Mouse (Mus musculus) intestine, embryonic 15.5 days (tissue): Measurements from ENCODE around the gene Dnajc14. TPM values are rescaled to one million over a fixed set of nuclear protein-coding genes. Genes with fewer than 3 reads are reported as not detected.
A peak's percentile ranks its signal among the peaks of the same experiment; 100 is the strongest.
"Not testable (repeated sequence)": the region's sequence is repeated elsewhere in the genome, so short reads cannot be mapped to it uniquely, and the experiment has no call there.

Source experiments
- ATAC-seq: fragments of 200-750 bp; cut with Nextera tagmentation; 2 replicates; pipeline ENCODE4 v1.8.0; 2017; ENCODE audit warnings: moderate TSS enrichment, moderate library complexity
- H3K27ac ChIP-seq: fragments of 300-500 bp; sonication (generic); 2 replicates; pipeline ENCODE4 v1.5.1; 2015; ENCODE audit warnings: mild to moderate bottlenecking, inconsistent platforms
- H3K27me3 ChIP-seq: fragments of 300-500 bp; sonication (generic); replicated peaks from 2 replicates; pipeline ENCODE4 v1.6.1; 2015; ENCODE audit warnings: inconsistent platforms
- H3K36me3 ChIP-seq: fragments of 300-500 bp; sonication (generic); 2 replicates; pipeline ENCODE4 v1.6.1; 2015; ENCODE audit warnings: inconsistent platforms
- H3K4me1 ChIP-seq: fragments of 300-500 bp; sonication (generic); replicated peaks from 2 replicates; pipeline ENCODE4 v1.6.1; 2015; ENCODE audit warnings: inconsistent platforms
- H3K4me2 ChIP-seq: fragments of 300-500 bp; sonication (generic); replicated peaks from 2 replicates; pipeline ENCODE4 v1.6.1; 2015; ENCODE audit warnings: mild to moderate bottlenecking, inconsistent platforms
- H3K4me3 ChIP-seq: fragments of 300-500 bp; sonication (generic); replicated peaks from 2 replicates; pipeline ENCODE4 v1.5.1; 2015; ENCODE audit warnings: inconsistent platforms
- H3K9ac ChIP-seq: fragments of 300-500 bp; sonication (generic); 2 replicates; pipeline ENCODE4 v1.6.1; 2015; ENCODE audit warnings: inconsistent platforms
- H3K9me3 ChIP-seq: fragments of 300-500 bp; sonication (generic); 2 replicates; pipeline ENCODE4 v1.6.1; 2016; ENCODE audit warnings: inconsistent platforms
- WGBS: fragments of 180-500 bp; shearing (Covaris S2); methylation state at CpG from one replicate; pipeline ENCODE4 v1.1.7; 2015; 5-methylcytosine and 5-hydroxymethylcytosine counted together
- polyA plus RNA-seq: library from polyadenylated mRNA; unstranded; fragments of >200 nt; fragmentation: Nextera tagmentation; extraction: Ambion mirVana; gene quantifications from 2 replicates; pipeline ENCODE4 v1.2.1, GENCODE M21; 2015

Dnajc14 gene
- polyA plus RNA-seq, 1 experiment from 2014 or later, result 47.6 TPM

GRCm38 (mm10) chr10:128823087-128823486 is 19.2 kb downstream of the Dnajc14 start:
- not testable (repeated sequence) for H3K27me3 ChIP-seq, H3K27ac ChIP-seq, H3K9ac ChIP-seq, H3K36me3 ChIP-seq, H3K4me1 ChIP-seq, H3K9me3 ChIP-seq, ATAC-seq
- H3K4me3 ChIP-seq, result peak overlapping the region; percentile 80
- 74% methylated on average over 4 of the region's 4 CpGs for WGBS
- H3K4me2 ChIP-seq, result peak overlapping the region; percentile 79

DNA sequence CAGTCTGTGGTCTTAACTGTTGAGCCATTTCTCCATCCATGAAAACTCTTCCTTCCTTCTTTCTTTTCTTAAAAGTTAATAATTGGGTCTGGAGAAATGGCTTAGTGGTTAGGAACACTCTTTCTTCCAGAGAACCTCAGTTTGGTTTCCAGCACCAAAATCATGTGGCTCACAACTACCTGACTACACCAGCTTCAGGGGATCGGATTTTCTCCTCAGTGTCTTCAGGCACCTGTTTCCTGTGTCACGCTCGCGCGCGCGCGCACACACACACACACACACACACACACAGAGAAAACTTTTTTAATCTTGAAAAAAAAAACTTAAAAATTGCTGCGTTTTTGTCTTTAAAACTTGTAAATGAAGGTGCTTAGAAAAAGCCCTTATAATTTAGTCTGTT is 20.0 kb downstream of the Dnajc14 start:
- Histone ChIP-seq H3K4me3 (no peak overlapping the region), H3K36me3 (peaks cover 5% of the 10 kb centered on the region; the same call in 1 of the 2 replicates), H3K9ac (no peak overlapping the region), H3K27me3 (no peaks in the 10 kb centered on the region), H3K4me1 (peaks cover 6% of the 10 kb centered on the region; the same call in 1 of the 2 replicates), H3K4me2 (no peak overlapping the region), H3K9me3 (no peaks in the 10 kb centered on the region), H3K27ac (no peak overlapping the region)
- 96% methylated on average over 9 of the region's 9 CpGs for WGBS
- ATAC-seq, result no peak

DNA sequence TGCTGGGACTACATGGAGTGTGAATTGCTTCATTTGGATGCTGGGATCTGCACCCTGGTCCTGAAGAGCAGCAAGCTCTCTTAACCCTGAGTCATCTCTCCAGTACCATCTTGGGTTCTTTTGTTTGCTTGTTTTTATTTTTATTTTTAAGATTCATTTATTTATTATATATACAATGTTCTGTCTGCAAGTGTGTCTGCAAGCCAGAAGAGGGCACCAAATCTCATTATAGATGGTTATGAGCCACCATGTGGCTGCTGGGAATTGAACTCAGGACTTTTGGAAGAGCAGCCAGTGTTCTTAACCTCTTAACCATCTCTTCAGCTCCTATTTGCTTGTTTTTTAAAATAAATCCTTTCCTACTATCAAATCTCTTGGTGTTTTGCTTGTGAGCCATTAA is 33.5 kb downstream of the Dnajc14 start:
- no peak overlapping the region for H3K4me2 ChIP-seq
- no peak for ATAC-seq
- H3K4me1 ChIP-seq, result no peaks in the 10 kb centered on the region
- no peak overlapping the region for H3K27ac ChIP-seq
- H3K36me3 ChIP-seq, result peaks cover 16% of the 10 kb centered on the region
- H3K9ac ChIP-seq, result no peak overlapping the region
- H3K9me3 ChIP-seq, result no peaks in the 10 kb centered on the region
- H3K4me3 ChIP-seq, result no peak overlapping the region
- no peaks in the 10 kb centered on the region for H3K27me3 ChIP-seq

GRCm38 (mm10) chr10:128839434-128839833 is 35.6 kb downstream of the Dnajc14 start:
- Histone ChIP-seq H3K4me1 (no peaks in the 10 kb centered on the region), H3K27ac (no peak overlapping the region), H3K9ac (no peak overlapping the region), H3K27me3 (no peaks in the 10 kb centered on the region), H3K36me3 (peaks cover 21% of the 10 kb centered on the region), H3K4me3 (no peak overlapping the region), H3K4me2 (no peak overlapping the region), H3K9me3 (no peaks in the 10 kb centered on the region)
- no peak for ATAC-seq

- Histone ChIP-seq H3K9me3 (no peaks in the 10 kb centered on the region), H3K36me3 (peaks cover 21% of the 10 kb centered on the region), H3K27ac (no peak overlapping the region), H3K4me3 (no peak overlapping the region), H3K4me2 (no peak overlapping the region), H3K27me3 (no peaks in the 10 kb centered on the region), H3K9ac (no peak overlapping the region), H3K4me1 (no peaks in the 10 kb centered on the region)
- no peak for ATAC-seq
Measured at GRCm38 (mm10) chr10:128840612-128841011, 36.8 kb downstream of the Dnajc14 start.

DNA sequence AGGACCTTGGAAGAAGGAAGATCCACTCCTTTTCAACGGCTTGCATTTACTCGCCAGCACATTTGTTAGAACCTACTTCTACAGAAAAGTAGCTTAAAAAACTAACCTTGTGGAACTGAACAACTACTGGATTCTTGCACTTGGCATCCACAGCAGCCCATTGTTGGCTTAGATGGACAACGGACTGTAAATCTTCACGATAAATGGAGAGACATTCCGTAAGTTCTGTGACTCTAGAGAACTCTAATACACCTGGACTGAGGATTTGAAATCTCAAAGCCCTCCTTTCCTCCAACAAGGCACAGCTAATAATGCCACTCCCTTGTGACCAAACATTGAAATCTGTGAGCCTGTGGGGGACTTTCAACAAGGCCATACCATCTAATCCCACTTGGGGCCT is 39.4 kb downstream of the Dnajc14 start:
- H3K9ac ChIP-seq, result no peak overlapping the region
- no peak for ATAC-seq
- H3K4me1 ChIP-seq, result no peaks in the 10 kb centered on the region
- no peak overlapping the region for H3K27ac ChIP-seq
- H3K36me3 ChIP-seq, result peaks cover 25% of the 10 kb centered on the region
- no peak overlapping the region for H3K4me3 ChIP-seq
- no peak overlapping the region for H3K4me2 ChIP-seq
- H3K27me3 ChIP-seq, result no peaks in the 10 kb centered on the region
- H3K9me3 ChIP-seq, result no peaks in the 10 kb centered on the region
- WGBS, result 87% methylated on average over 5 of the region's 5 CpGs

DNA sequence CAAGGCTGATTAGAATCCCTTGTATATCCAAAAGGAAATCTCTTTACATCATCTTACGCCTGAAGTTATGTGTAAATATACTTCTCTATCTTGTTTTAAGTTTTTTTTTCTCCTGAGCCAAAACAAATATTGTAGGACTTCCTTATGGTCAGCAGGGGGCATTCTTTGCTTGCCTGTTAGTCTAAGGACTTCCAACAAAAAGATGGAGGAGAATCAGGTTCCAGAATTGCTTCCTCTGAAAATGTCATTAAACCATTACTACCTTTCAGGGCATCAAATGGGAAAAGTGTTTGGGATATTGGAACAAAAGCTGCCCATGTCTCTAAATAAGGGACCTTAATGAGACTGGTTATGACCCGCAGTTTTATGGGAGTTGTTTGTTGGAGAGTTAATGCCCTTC is 41.7 kb downstream of the Dnajc14 start:
- no peak for ATAC-seq
- H3K9ac ChIP-seq, result no peak overlapping the region
- no peak overlapping the region for H3K27ac ChIP-seq
- no peak overlapping the region for H3K4me3 ChIP-seq
- 58% methylated on average over 2 of the region's 2 CpGs for WGBS
- peaks cover 23% of the 10 kb centered on the region for H3K36me3 ChIP-seq
- no peaks in the 10 kb centered on the region for H3K4me1 ChIP-seq
- H3K4me2 ChIP-seq, result no peak overlapping the region
- H3K9me3 ChIP-seq, result no peaks in the 10 kb centered on the region
- no peaks in the 10 kb centered on the region for H3K27me3 ChIP-seq

DNA sequence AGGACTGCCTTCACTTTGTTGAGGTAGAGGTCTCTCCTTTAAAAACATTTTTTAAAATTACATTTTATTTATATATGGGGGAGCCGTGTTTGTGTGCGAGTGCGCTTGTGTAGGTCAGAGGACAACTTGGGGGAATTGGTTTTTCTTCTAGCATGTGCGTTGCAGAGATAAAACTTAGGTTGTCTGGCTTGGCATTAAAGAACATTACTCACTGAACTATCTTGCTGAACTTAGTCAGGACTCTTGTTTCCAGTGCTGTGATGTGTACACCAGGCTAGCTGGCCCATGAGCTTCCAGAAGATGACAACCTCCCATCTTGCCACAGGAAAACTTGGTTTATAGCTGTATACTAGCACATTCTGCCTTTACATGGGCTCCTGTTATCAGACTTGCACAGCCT is 42.8 kb downstream of the Dnajc14 start:
- Histone ChIP-seq H3K4me1 (no peaks in the 10 kb centered on the region), H3K9ac (no peak overlapping the region), H3K9me3 (no peaks in the 10 kb centered on the region), H3K27me3 (no peaks in the 10 kb centered on the region), H3K36me3 (peaks cover 17% of the 10 kb centered on the region), H3K4me3 (no peak overlapping the region), H3K27ac (no peak overlapping the region), H3K4me2 (no peak overlapping the region)
- WGBS, result 91% methylated on average over 4 of the region's 4 CpGs
- ATAC-seq, result no peak

DNA sequence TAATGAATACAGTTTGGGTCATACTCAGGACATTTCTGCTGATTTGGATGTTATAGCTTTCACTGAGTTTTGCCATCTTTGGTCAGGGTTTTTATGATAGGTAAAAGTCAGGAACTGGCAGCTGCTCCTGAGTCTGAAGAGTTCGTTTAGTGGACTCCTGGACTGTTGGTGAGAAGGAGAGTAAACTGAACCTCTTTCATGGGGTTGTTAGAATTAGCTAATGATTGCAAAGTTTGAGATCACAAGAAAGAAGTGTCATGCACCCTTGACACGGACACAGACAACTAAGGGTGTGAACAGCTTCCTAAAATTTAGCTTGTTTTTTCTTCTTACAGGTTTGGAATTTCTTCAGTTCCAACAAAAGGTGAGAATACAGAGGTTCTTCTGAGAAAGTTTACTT is 44.6 kb downstream of the Dnajc14 start:
- 57% methylated on average over 2 of the region's 2 CpGs for WGBS
- Histone ChIP-seq H3K4me1 (no peaks in the 10 kb centered on the region), H3K4me3 (no peak overlapping the region), H3K9me3 (no peaks in the 10 kb centered on the region), H3K27me3 (no peaks in the 10 kb centered on the region), H3K36me3 (peaks cover 5% of the 10 kb centered on the region; the same call in 1 of the 2 replicates), H3K9ac (no peak overlapping the region), H3K4me2 (no peak overlapping the region), H3K27ac (no peak overlapping the region)
- ATAC-seq, result no peak

DNA sequence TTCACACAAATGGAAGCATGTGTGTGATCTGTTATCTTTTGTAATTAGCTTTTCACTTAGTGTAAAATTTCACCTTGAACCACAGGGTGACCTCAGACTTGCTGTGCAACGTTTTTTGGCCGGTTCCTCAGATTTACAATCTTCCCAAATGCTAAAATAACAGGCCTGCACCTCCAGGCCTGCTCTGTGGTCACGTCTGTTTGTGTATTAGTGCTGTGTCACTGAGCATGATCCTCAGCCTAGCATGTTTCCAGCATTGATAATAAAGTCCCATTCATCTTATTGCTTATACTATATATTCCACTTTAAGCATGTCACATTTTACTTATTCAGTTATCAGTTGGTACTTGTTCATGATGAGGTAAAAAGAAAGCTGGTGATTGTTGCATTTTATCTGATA is 46.5 kb downstream of the Dnajc14 start:
- Histone ChIP-seq H3K4me3 (no peak overlapping the region), H3K9me3 (no peaks in the 10 kb centered on the region), H3K36me3 (peaks cover 5% of the 10 kb centered on the region; the same call in 1 of the 2 replicates), H3K9ac (no peak overlapping the region), H3K27ac (no peak overlapping the region), H3K4me1 (no peaks in the 10 kb centered on the region), H3K4me2 (no peak overlapping the region), H3K27me3 (no peaks in the 10 kb centered on the region)
- no peak for ATAC-seq
- WGBS, result 65% methylated on average over 3 of the region's 3 CpGs

DNA sequence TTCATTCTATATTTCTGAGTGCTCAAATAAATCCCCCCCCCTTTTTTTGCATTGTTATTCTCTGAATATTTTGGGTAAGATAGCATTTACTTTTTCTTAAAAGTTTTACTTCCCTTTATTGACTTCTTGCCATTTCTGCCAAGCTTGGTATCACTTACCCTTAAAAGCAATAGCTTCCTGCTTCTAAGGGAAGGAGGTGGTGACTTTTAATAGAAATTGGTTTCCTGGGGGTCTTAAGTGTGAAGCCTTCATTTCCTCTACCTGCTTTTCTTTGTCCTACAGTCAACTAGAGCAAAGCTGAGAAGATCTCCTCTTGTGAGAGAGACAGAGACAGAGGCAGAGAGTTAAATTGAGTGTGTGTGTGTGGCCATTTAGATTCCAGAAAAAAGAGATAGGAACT is 57.3 kb downstream of the Dnajc14 start:
- Histone ChIP-seq H3K27me3 (no peaks in the 10 kb centered on the region), H3K4me3 (no peak overlapping the region), H3K9ac (no peak overlapping the region), H3K27ac (no peak overlapping the region), H3K4me1 (no peaks in the 10 kb centered on the region), H3K36me3 (peaks cover 9% of the 10 kb centered on the region), H3K9me3 (no peaks in the 10 kb centered on the region), H3K4me2 (no peak overlapping the region)
- ATAC-seq, result no peak

DNA sequence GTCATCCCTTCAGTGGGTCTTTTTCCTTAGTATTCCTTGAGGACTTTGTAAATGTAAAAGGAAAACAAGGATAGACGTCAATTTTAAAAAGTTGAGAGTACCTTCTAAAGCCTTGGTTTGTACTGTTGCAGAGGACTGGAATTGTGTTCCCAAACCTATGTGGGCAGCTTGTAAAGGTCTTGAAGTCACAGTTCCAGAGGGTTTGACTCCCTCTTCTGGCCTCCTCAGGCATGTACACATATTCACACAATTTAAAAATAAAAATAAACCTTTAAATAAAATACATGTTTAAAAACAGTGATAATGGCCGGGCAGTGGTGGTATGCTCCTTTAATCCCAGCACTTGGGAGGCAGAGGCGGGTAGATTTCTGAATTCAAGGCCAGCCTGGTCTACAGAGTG is 62.2 kb downstream of the Dnajc14 start:
- WGBS, result 85% methylated on average over 3 of the region's 3 CpGs
- no peaks in the 10 kb centered on the region for H3K9me3 ChIP-seq
- H3K36me3 ChIP-seq, result peaks cover 11% of the 10 kb centered on the region

GRCm38 (mm10) chr10:128866518-128866917 is 62.7 kb downstream of the Dnajc14 start:
- ATAC-seq, result no peak
- H3K4me1 ChIP-seq, result no peaks in the 10 kb centered on the region
- no peak overlapping the region for H3K9ac ChIP-seq
- no peaks in the 10 kb centered on the region for H3K27me3 ChIP-seq
- no peak overlapping the region for H3K27ac ChIP-seq
- peaks cover 11% of the 10 kb centered on the region for H3K36me3 ChIP-seq
- H3K9me3 ChIP-seq, result no peaks in the 10 kb centered on the region
- H3K4me2 ChIP-seq, result no peak overlapping the region
- 91% methylated on average over 1 of the region's 1 CpGs for WGBS
- H3K4me3 ChIP-seq, result no peak overlapping the region

More for the DNA sequence above, 62.2 kb downstream of the Dnajc14 start:
- Histone ChIP-seq H3K9ac (no peak overlapping the region), H3K27ac (no peak overlapping the region), H3K4me2 (no peak overlapping the region), H3K4me3 (no peak overlapping the region), H3K27me3 (no peaks in the 10 kb centered on the region), H3K4me1 (no peaks in the 10 kb centered on the region)
- ATAC-seq, result no peak
